Mouse (Mus musculus): ENCODE data around the gene Htr3a. TPM values are rescaled to one million over a fixed set of nuclear protein-coding genes. Genes with fewer than 3 reads are reported as not detected.

Htr3a gene
- polyA plus RNA-seq, 1 experiment from 2014 or later, result 2.6 TPM

GRCm38 (mm10) chr9:48903766-48904165, 7.1 kb downstream of the Htr3a start:
- ATAC-seq (ENCODE audit: insufficient number of reproducible peaks, insufficient read depth, low FRiP score, low read depth), result no peak
- WGBS, result 71% methylated on average over 2 of the region's 2 CpGs
- no peak overlapping the region for H3K4me3 ChIP-seq (ENCODE audit: control insufficient read depth in 1 of 2, insufficient read depth in 1 of 2, low read depth in 1 of 2, low read length in 2 of 2)

GRCm38 (mm10) chr9:48898551-48898950, 12.3 kb downstream of the Htr3a start:
- 17% methylated on average over 8 of the region's 8 CpGs for WGBS
- Histone ChIP-seq H3K36me3 (ENCODE audit: control insufficient read depth, insufficient read depth, low read length) (no peaks in the 10 kb centered on the region), H3K4me1 (ENCODE audit: control insufficient read depth in 2 of 2, insufficient read depth in 2 of 2, low read length in 2 of 2) (no peaks in the 10 kb centered on the region), H3K9me3 (ENCODE audit: control insufficient read depth, low read length) (no peaks in the 10 kb centered on the region), H3K27me3 (ENCODE audit: control insufficient read depth, insufficient read depth, low read length) (peaks cover 28% of the 10 kb centered on the region), H3K4me2 (ENCODE audit: low read length) (no peak overlapping the region), H3K9ac (ENCODE audit: low read length) (no peak overlapping the region), H3K27ac (replicated peaks in 1 of 2; ENCODE audit: control insufficient read depth in 1 of 2, insufficient read depth in 1 of 2, low read depth in 2 of 2, low read length in 2 of 2) (no peak overlapping the region), H3K4me3 (ENCODE audit: control insufficient read depth in 1 of 2, insufficient read depth in 1 of 2, low read depth in 1 of 2, low read length in 2 of 2) (no peak overlapping the region)
- no peak for ATAC-seq (ENCODE audit: insufficient number of reproducible peaks, insufficient read depth, low FRiP score, low read depth)

More at GRCm38 (mm10) chr9:48903766-48904165, 7.1 kb downstream of the Htr3a start:
- no peaks in the 10 kb centered on the region for H3K9me3 ChIP-seq (ENCODE audit: control insufficient read depth, low read length)
- H3K27me3 ChIP-seq (ENCODE audit: control insufficient read depth, insufficient read depth, low read length), result 0 out of 2 replicates have a peak, but pooled peaks cover 4% of the 10 kb centered on the region
- H3K36me3 ChIP-seq (ENCODE audit: control insufficient read depth, insufficient read depth, low read length), result no peaks in the 10 kb centered on the region
- no peak overlapping the region for H3K4me2 ChIP-seq (ENCODE audit: low read length)
- H3K4me1 ChIP-seq (ENCODE audit: control insufficient read depth in 2 of 2, insufficient read depth in 2 of 2, low read length in 2 of 2), result no peaks in the 10 kb centered on the region
- H3K9ac ChIP-seq (ENCODE audit: low read length), result no peak overlapping the region
- no peak overlapping the region for H3K27ac ChIP-seq (replicated peaks in 1 of 2; ENCODE audit: control insufficient read depth in 1 of 2, insufficient read depth in 1 of 2, low read depth in 2 of 2, low read length in 2 of 2)

GRCm38 (mm10) chr9:48895819-48896536, 14.9 kb downstream of the Htr3a start:
- 20% methylated on average over 18 of the region's 18 CpGs for WGBS
- no peak overlapping the region for H3K27ac ChIP-seq (replicated peaks in 1 of 2; ENCODE audit: control insufficient read depth in 1 of 2, insufficient read depth in 1 of 2, low read depth in 2 of 2, low read length in 2 of 2)
- H3K27me3 ChIP-seq (ENCODE audit: control insufficient read depth, insufficient read depth, low read length), result peaks cover 28% of the 10 kb centered on the region
- no peak overlapping the region for H3K4me3 ChIP-seq (ENCODE audit: control insufficient read depth in 1 of 2, insufficient read depth in 1 of 2, low read depth in 1 of 2, low read length in 2 of 2)
- no peak overlapping the region for H3K4me2 ChIP-seq (ENCODE audit: low read length)
- no peak for ATAC-seq (ENCODE audit: insufficient number of reproducible peaks, insufficient read depth, low FRiP score, low read depth)
- no peaks in the 10 kb centered on the region for H3K4me1 ChIP-seq (ENCODE audit: control insufficient read depth in 2 of 2, insufficient read depth in 2 of 2, low read length in 2 of 2)
- H3K36me3 ChIP-seq (ENCODE audit: control insufficient read depth, insufficient read depth, low read length), result no peaks in the 10 kb centered on the region
- H3K9ac ChIP-seq (ENCODE audit: low read length), result no peak overlapping the region
- H3K9me3 ChIP-seq (ENCODE audit: control insufficient read depth, low read length), result no peaks in the 10 kb centered on the region

GRCm38 (mm10) chr9:48894755-48895154, 16.1 kb downstream of the Htr3a start:
- Histone ChIP-seq H3K9me3 (ENCODE audit: control insufficient read depth, low read length) (no peaks in the 10 kb centered on the region), H3K9ac (ENCODE audit: low read length) (no peak overlapping the region), H3K4me2 (ENCODE audit: low read length) (no peak overlapping the region), H3K4me3 (ENCODE audit: control insufficient read depth in 1 of 2, insufficient read depth in 1 of 2, low read depth in 1 of 2, low read length in 2 of 2) (no peak overlapping the region), H3K4me1 (ENCODE audit: control insufficient read depth in 2 of 2, insufficient read depth in 2 of 2, low read length in 2 of 2) (no peaks in the 10 kb centered on the region), H3K36me3 (ENCODE audit: control insufficient read depth, insufficient read depth, low read length) (no peaks in the 10 kb centered on the region), H3K27ac (replicated peaks in 1 of 2; ENCODE audit: control insufficient read depth in 1 of 2, insufficient read depth in 1 of 2, low read depth in 2 of 2, low read length in 2 of 2) (no peak overlapping the region), H3K27me3 (ENCODE audit: control insufficient read depth, insufficient read depth, low read length) (peaks cover 28% of the 10 kb centered on the region)
- no peak for ATAC-seq (ENCODE audit: insufficient number of reproducible peaks, insufficient read depth, low FRiP score, low read depth)
- 64% methylated on average over 6 of the region's 6 CpGs for WGBS

- no peaks in the 10 kb centered on the region for H3K4me1 ChIP-seq (ENCODE audit: control insufficient read depth in 2 of 2, insufficient read depth in 2 of 2, low read length in 2 of 2)
- H3K9ac ChIP-seq (ENCODE audit: low read length), result no peak overlapping the region
- 24% methylated on average over 3 of the region's 3 CpGs for WGBS
- no peaks in the 10 kb centered on the region for H3K36me3 ChIP-seq (ENCODE audit: control insufficient read depth, insufficient read depth, low read length)
- H3K9me3 ChIP-seq (ENCODE audit: control insufficient read depth, low read length), result no peaks in the 10 kb centered on the region
- H3K4me2 ChIP-seq (ENCODE audit: low read length), result no peak overlapping the region
- H3K27ac ChIP-seq (replicated peaks in 1 of 2; ENCODE audit: control insufficient read depth in 1 of 2, insufficient read depth in 1 of 2, low read depth in 2 of 2, low read length in 2 of 2), result no peak overlapping the region
- no peak for ATAC-seq (ENCODE audit: insufficient number of reproducible peaks, insufficient read depth, low FRiP score, low read depth)
- peaks cover 28% of the 10 kb centered on the region for H3K27me3 ChIP-seq (ENCODE audit: control insufficient read depth, insufficient read depth, low read length)
- no peak overlapping the region for H3K4me3 ChIP-seq (ENCODE audit: control insufficient read depth in 1 of 2, insufficient read depth in 1 of 2, low read depth in 1 of 2, low read length in 2 of 2)
Measured at GRCm38 (mm10) chr9:48893986-48894385, 16.9 kb downstream of the Htr3a start.

- no peak for ATAC-seq (ENCODE audit: insufficient number of reproducible peaks, insufficient read depth, low FRiP score, low read depth)
- H3K4me3 ChIP-seq (ENCODE audit: control insufficient read depth in 1 of 2, insufficient read depth in 1 of 2, low read depth in 1 of 2, low read length in 2 of 2), result no peak overlapping the region
- H3K4me1 ChIP-seq (ENCODE audit: control insufficient read depth in 2 of 2, insufficient read depth in 2 of 2, low read length in 2 of 2), result no peaks in the 10 kb centered on the region
- H3K9ac ChIP-seq (ENCODE audit: low read length), result no peak overlapping the region
- H3K27me3 ChIP-seq (ENCODE audit: control insufficient read depth, insufficient read depth, low read length), result peaks cover 7% of the 10 kb centered on the region
- WGBS, result 77% methylated on average over 7 of the region's 7 CpGs
- no peaks in the 10 kb centered on the region for H3K9me3 ChIP-seq (ENCODE audit: control insufficient read depth, low read length)
- H3K27ac ChIP-seq (replicated peaks in 1 of 2; ENCODE audit: control insufficient read depth in 1 of 2, insufficient read depth in 1 of 2, low read depth in 2 of 2, low read length in 2 of 2), result no peak overlapping the region
- H3K36me3 ChIP-seq (ENCODE audit: control insufficient read depth, insufficient read depth, low read length), result no peaks in the 10 kb centered on the region
- H3K4me2 ChIP-seq (ENCODE audit: low read length), result no peak overlapping the region
Measured at GRCm38 (mm10) chr9:48889093-48889492, 21.8 kb downstream of the Htr3a start.

GRCm38 (mm10) chr9:48872896-48873295, 38.0 kb downstream of the Htr3a start:
- no peak overlapping the region for H3K4me2 ChIP-seq (ENCODE audit: low read length)
- ATAC-seq (ENCODE audit: insufficient number of reproducible peaks, insufficient read depth, low FRiP score, low read depth), result no peak
- H3K27me3 ChIP-seq (ENCODE audit: control insufficient read depth, insufficient read depth, low read length), result peaks cover 6% of the 10 kb centered on the region; the same call in 1 of the 2 replicates
- no peak overlapping the region for H3K27ac ChIP-seq (replicated peaks in 1 of 2; ENCODE audit: control insufficient read depth in 1 of 2, insufficient read depth in 1 of 2, low read depth in 2 of 2, low read length in 2 of 2)
- no peak overlapping the region for H3K9ac ChIP-seq (ENCODE audit: low read length)
- no peak overlapping the region for H3K4me3 ChIP-seq (ENCODE audit: control insufficient read depth in 1 of 2, insufficient read depth in 1 of 2, low read depth in 1 of 2, low read length in 2 of 2)
- no peaks in the 10 kb centered on the region for H3K36me3 ChIP-seq (ENCODE audit: control insufficient read depth, insufficient read depth, low read length)
- WGBS, result 85% methylated on average over 8 of the region's 8 CpGs
- H3K4me1 ChIP-seq (ENCODE audit: control insufficient read depth in 2 of 2, insufficient read depth in 2 of 2, low read length in 2 of 2), result no peaks in the 10 kb centered on the region
- no peaks in the 10 kb centered on the region for H3K9me3 ChIP-seq (ENCODE audit: control insufficient read depth, low read length)
